Mouse (Mus musculus) kidney, embryonic 14.5 days (tissue): ENCODE results near the gene Zfp663. TPM values are rescaled to one million over a fixed set of nuclear protein-coding genes. Genes with fewer than 3 reads are reported as not detected.

Experiments
- ATAC-seq: fragments of 200-750 bp; cut with Nextera tagmentation; 2 replicates; pipeline ENCODE4 v1.8.0; 2017; ENCODE audit warnings: moderate number of reproducible peaks, mild to moderate bottlenecking, moderate TSS enrichment, moderate library complexity; ENCODE audit not compliant: low FRiP score, low TSS enrichment
- H3K27ac ChIP-seq: fragments of 300-500 bp; sonication (generic); 2 replicates; pipeline ENCODE4 v1.5.1; 2014; ENCODE audit warnings: low read depth, mild to moderate bottlenecking, low read length, moderate library complexity, mixed read lengths
- H3K27me3 ChIP-seq: fragments of 300-500 bp; sonication (generic); 2 replicates; pipeline ENCODE4 v1.6.1; 2014; ENCODE audit warnings: mild to moderate bottlenecking, low read length; ENCODE audit not compliant: control insufficient read depth, insufficient read depth
- H3K36me3 ChIP-seq: fragments of 300-500 bp; sonication (generic); 2 replicates; pipeline ENCODE4 v1.6.1; 2014; ENCODE audit warnings: low read length, mixed read lengths; ENCODE audit not compliant: control insufficient read depth, insufficient read depth
- H3K4me1 ChIP-seq: fragments of 300-500 bp; sonication (generic); 2 replicates; pipeline ENCODE4 v1.6.1; 2014; ENCODE audit warnings: low read length, mixed read lengths; ENCODE audit not compliant: control insufficient read depth, insufficient read depth
- H3K4me2 ChIP-seq: fragments of 300-500 bp; sonication (generic); replicated peaks from 2 replicates; pipeline ENCODE4 v1.6.1; 2014; ENCODE audit warnings: low read depth, mild to moderate bottlenecking, low read length
- H3K4me3 ChIP-seq: fragments of 300-500 bp; sonication (generic); 2 replicates; pipeline ENCODE4 v1.5.1; 2014; ENCODE audit warnings: mild to moderate bottlenecking, low read length
- H3K9ac ChIP-seq: fragments of 300-500 bp; sonication (generic); 2 replicates; pipeline ENCODE4 v1.6.1; 2014; ENCODE audit warnings: low read depth, mild to moderate bottlenecking, low read length, moderate library complexity
- H3K9me3 ChIP-seq: fragments of 300-500 bp; sonication (generic); 2 replicates; pipeline ENCODE4 v1.6.1; 2016; ENCODE audit warnings: low read length; ENCODE audit not compliant: control insufficient read depth
- WGBS: fragments of 180-500 bp; shearing (Covaris S2); extraction: QIAGEN DNeasy Blood & Tissue Kit; methylation state at CpG from one replicate; pipeline ENCODE4 v1.1.7; 2014; 5-methylcytosine and 5-hydroxymethylcytosine counted together
- polyA plus RNA-seq: library from polyadenylated mRNA; unstranded; fragments of >200 nt; fragmentation: Nextera tagmentation; extraction: Ambion mirVana; gene quantifications from 2 replicates; pipeline ENCODE4 v1.2.1, GENCODE M21; 2014

The Zfp663 gene
- polyA plus RNA-seq, 1 experiment from 2014 or later, result 0.88 TPM

- ATAC-seq, result peak; percentile 70; the same call in 1 of the 2 replicates
- peaks cover 58% of the 10 kb centered on the region for H3K36me3 ChIP-seq
- 0 out of 2 replicates have a peak, but pooled peaks cover 10% of the 10 kb centered on the region for H3K4me1 ChIP-seq
- H3K4me3 ChIP-seq, result no peak overlapping the region
- no peaks in the 10 kb centered on the region for H3K27me3 ChIP-seq
- 71% methylated on average over 6 of the region's 6 CpGs for WGBS
- no peak overlapping the region for H3K27ac ChIP-seq
- H3K9me3 ChIP-seq, result no peaks in the 10 kb centered on the region
- H3K4me2 ChIP-seq, result no peak overlapping the region
- H3K9ac ChIP-seq, result no peak overlapping the region
Observed at GRCm38 (mm10) chr2:165307801-165308200, 60.7 kb downstream of the Zfp663 start.

DNA sequence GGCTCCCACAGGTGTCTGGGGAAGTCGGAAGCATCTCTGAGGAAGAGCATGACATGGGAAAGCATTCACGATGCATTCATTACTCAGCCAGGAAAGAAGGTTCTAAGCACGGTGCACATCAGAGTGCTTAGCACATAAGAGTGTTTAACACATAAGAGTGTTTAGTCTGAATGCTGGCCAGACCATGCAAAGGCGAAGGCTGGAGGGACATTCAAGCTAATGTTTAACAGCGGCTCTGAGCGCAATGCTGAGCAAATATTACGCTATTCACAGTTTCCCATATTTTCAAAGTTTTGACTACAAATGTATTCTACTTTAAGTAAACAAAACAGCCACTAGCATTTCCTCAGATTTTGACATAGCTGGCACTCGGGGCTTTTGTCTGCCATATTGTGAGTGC is 63.1 kb downstream of the Zfp663 start:
- Histone ChIP-seq H3K9me3 (no peaks in the 10 kb centered on the region), H3K4me2 (no peak overlapping the region), H3K36me3 (peaks cover 58% of the 10 kb centered on the region), H3K27ac (no peak overlapping the region), H3K4me1 (0 out of 2 replicates have a peak, but pooled peaks cover 3% of the 10 kb centered on the region), H3K4me3 (no peak overlapping the region), H3K27me3 (no peaks in the 10 kb centered on the region), H3K9ac (no peak overlapping the region)
- ATAC-seq, result no peak
- WGBS, result 84% methylated on average over 8 of the region's 8 CpGs

DNA sequence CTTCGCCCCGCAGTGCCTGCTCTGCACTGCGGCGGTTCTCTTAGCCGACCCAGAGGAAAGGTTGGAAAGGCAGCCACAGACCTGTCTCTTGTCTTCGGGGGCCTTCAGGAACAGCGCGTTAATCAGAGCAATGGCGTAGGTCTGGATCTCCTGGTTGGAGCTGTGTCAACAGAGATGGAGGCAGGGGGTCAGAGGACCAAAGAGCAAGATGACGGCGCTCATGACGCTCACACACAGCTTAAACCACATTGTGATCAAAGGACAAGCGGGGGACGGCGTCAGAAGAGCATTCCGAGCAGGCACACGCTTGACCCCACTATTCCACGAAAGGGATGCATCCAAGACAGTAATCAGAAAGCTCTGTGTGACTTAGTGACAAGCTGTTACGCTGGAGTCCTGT is 63.7 kb downstream of the Zfp663 start:
- H3K27me3 ChIP-seq, result no peaks in the 10 kb centered on the region
- no peak overlapping the region for H3K27ac ChIP-seq
- ATAC-seq, result no peak
- 0 out of 2 replicates have a peak, but pooled peaks cover 3% of the 10 kb centered on the region for H3K4me1 ChIP-seq
- H3K4me2 ChIP-seq, result no peak overlapping the region
- no peaks in the 10 kb centered on the region for H3K9me3 ChIP-seq
- H3K9ac ChIP-seq, result no peak overlapping the region
- peaks cover 55% of the 10 kb centered on the region for H3K36me3 ChIP-seq
- H3K4me3 ChIP-seq, result no peak overlapping the region
- 86% methylated on average over 19 of the region's 19 CpGs for WGBS

DNA sequence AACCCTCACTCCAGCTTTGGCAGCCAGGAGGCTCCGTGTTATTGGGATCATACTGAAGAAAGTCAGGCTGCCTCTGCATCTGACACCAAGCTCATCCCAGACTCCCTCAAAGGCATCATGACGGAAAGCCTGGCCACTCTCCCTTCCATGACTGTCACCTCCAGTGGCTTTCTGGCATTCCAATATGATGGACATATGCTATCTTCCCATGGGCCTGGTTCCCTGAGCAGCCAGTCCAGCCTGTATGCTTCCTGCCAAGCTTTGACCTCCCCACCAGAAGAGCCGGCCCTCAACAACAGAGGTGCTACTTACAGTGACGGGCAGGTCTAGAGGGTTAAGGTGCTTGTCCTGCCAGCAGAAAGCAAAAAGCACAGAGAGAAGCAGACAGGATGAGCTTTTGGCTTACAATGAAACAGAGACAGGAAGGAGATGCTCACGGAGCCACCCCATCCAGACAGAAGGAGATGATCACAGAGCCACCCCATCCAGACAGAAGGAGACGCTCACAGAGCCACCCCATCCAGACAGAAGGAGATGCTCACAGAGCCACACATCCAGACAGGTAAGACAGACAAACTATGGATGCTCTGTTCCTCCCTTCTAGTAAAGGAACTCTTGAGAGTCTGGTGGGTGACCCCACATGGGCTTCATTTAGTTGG is 65.0 kb downstream of the Zfp663 start:
- no peak for ATAC-seq
- Histone ChIP-seq H3K4me2 (no peak overlapping the region), H3K9ac (no peak overlapping the region), H3K9me3 (no peaks in the 10 kb centered on the region), H3K4me1 (no peaks in the 10 kb centered on the region), H3K27me3 (no peaks in the 10 kb centered on the region), H3K4me3 (no peak overlapping the region), H3K27ac (no peak overlapping the region), H3K36me3 (peaks cover 53% of the 10 kb centered on the region)
- 90% methylated on average over 6 of the region's 6 CpGs for WGBS

DNA sequence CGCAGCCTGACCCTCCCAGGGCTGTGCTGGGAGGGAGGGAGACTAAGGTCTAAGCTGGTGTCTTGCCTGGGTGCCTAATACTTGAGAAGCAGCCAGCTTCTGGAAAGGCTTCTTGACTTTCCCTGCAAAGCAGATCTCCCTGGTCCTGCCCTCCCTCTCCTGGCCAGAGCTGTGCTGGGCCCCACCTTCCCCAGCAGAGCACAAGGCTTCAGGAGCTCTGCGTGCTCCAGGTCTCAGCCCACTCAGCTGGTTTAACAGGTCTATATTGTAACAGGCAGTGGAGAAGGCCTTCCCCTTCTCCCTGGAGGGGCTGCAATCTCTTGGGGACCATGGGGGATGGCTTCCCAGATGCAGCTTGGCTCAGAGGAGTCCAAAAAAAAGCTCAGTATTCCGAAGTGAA is 67.1 kb downstream of the Zfp663 start:
- Histone ChIP-seq H3K4me3 (no peak overlapping the region), H3K9ac (no peak overlapping the region), H3K9me3 (no peaks in the 10 kb centered on the region), H3K4me1 (no peaks in the 10 kb centered on the region), H3K36me3 (peaks cover 66% of the 10 kb centered on the region), H3K27ac (no peak overlapping the region), H3K4me2 (no peak overlapping the region), H3K27me3 (no peaks in the 10 kb centered on the region)
- WGBS, result 70% methylated on average over 3 of the region's 3 CpGs
- ATAC-seq, result no peak

Other genes with a start within 250 kb of the Zfp663 start
- 0.74 and 1.2 TPM in 2 replicates for gene Cdh22, start 133.9 kb downstream of the Zfp663 start, polyA plus RNA-seq
- 35.4 and 54.1 TPM in 2 replicates for gene Slc35c2, start 80.9 kb downstream of the Zfp663 start, polyA plus RNA-seq
- gene Elmo2, start 42.2 kb downstream of the Zfp663 start, polyA plus RNA-seq, result 56.9 and 84.1 TPM in 2 replicates
- gene Zfp334, start 19.5 kb upstream of the Zfp663 start, polyA plus RNA-seq, result 7.9 and 13.9 TPM in 2 replicates
- 0.07 and 0.09 TPM in 2 replicates for gene Ocstamp, start 31.7 kb upstream of the Zfp663 start, polyA plus RNA-seq
- gene Slc13a3, start 104.5 kb upstream of the Zfp663 start, polyA plus RNA-seq, result 0.24 and 0.42 TPM in 2 replicates
- 27.0 and 42.5 TPM in 2 replicates for gene Trp53rka, start 124.6 kb upstream of the Zfp663 start, polyA plus RNA-seq
- 3.0 and 6.9 TPM in 2 replicates for gene Slc2a10, start 135.1 kb upstream of the Zfp663 start, polyA plus RNA-seq
- 7.0 and 10.4 TPM in 2 replicates for gene Eya2, start 226.3 kb upstream of the Zfp663 start, polyA plus RNA-seq